In the genomic region with DNA sequence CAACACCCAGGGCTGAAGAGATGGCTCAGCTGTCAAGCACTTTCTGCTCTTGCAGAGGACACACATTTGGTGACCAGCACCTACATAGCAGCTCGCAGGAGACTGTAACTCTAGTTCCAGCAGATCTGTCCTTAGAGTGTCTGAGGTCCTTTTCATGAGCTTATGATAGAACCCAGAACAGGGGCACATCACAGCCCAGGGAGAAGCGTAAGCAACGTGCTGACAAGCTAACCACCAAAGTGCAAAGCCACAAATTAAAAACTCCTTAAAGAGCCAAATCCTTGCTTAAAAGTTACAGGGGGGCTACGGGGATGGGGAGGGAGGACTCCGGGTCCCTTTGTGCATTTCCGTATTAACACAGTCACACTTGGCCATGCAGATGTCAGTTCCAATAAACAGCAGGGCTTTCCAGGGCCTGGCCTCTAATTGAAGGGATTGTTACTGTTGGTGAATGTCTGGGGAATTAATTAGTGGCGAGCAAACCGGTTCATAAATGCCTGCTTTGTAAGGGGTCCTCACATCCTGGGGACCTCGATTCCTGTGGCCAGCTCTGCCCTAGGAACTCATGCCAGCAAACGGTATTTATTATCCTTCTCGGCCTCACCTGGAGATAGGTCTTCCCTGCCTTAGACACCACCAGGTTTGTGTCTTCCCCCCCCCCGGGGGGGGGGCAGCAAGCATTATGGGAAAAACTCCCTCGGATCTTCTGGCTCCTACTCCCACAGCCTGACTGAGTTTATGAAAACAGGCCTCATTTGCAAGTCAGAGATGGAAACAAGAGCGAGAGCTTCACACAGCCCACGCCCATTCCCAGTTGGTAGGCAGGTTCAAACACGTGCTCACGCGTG, we compare ENCODE assay signal across 9 mouse cellular contexts.
DNase-seq lines count a peak whose midpoint lies in the region; ATAC-seq and TF ChIP-seq lines count a peak whose summit lies in the region.
"Had no signal": no experiment of that assay in that cellular context is flagged by ENCODE, and none has a peak within 500 bp of the region (broad histone marks: within the 10 kb centered on the region; RNA-seq: fewer than 3 reads in every experiment).

No protein-coding gene starts in this region.

- no peak overlapping the region for H3K4me3 ChIP-seq in forebrain, embryonic 15.5 days
- H3K4me3 ChIP-seq in midbrain, postnatal 0 days (ENCODE audit: low read depth, low read length), result no peak overlapping the region
- H3K4me3 ChIP-seq in liver, embryonic 11.5 days (ENCODE audit: low read depth, low read length), result no peak overlapping the region

- H3K4me2 ChIP-seq in forebrain, embryonic 15.5 days (replicated peaks), result peak overlapping the region; percentile 25
- no peak overlapping the region for H3K4me2 ChIP-seq in midbrain, postnatal 0 days (ENCODE audit: low read depth, low read length, poor library complexity, severe bottlenecking)
- no peak overlapping the region for H3K4me2 ChIP-seq in liver, embryonic 11.5 days

- no peaks in the 10 kb centered on the region for H3K36me3 ChIP-seq in forebrain, embryonic 15.5 days
- H3K36me3 ChIP-seq in midbrain, postnatal 0 days (ENCODE audit: insufficient read depth, low read length), result no peaks in the 10 kb centered on the region
- H3K36me3 ChIP-seq in liver, embryonic 11.5 days (ENCODE audit: control insufficient read depth, insufficient read depth, low read length), result no peaks in the 10 kb centered on the region

- H3K27ac ChIP-seq in forebrain, embryonic 15.5 days (replicated peaks), result peak overlapping the region; percentile 70
- no peak overlapping the region for H3K27ac ChIP-seq in midbrain, postnatal 0 days (ENCODE audit: low read depth, low read length)
- no peak overlapping the region for H3K27ac ChIP-seq in liver, embryonic 11.5 days (ENCODE audit: low read depth, low read length)
- H3K27ac ChIP-seq: liver, embryonic 14.5 days had no signal

- H3K27me3 ChIP-seq in forebrain, embryonic 15.5 days, result no peaks in the 10 kb centered on the region; the same call in 1 of the 2 replicates
- no peaks in the 10 kb centered on the region for H3K27me3 ChIP-seq in midbrain, postnatal 0 days (ENCODE audit: insufficient read depth, low read length)
- H3K27me3 ChIP-seq in liver, embryonic 11.5 days (replicated peaks; ENCODE audit: control insufficient read depth, insufficient read depth, low read length), result no peaks in the 10 kb centered on the region

- H3K9me3 ChIP-seq in forebrain, embryonic 15.5 days, result no peaks in the 10 kb centered on the region
- no peaks in the 10 kb centered on the region for H3K9me3 ChIP-seq in midbrain, postnatal 0 days (ENCODE audit: low read length)
- no peaks in the 10 kb centered on the region for H3K9me3 ChIP-seq in liver, embryonic 11.5 days (ENCODE audit: control insufficient read depth, low read length)

- intact Hi-C loops in gastrocnemius, postnatal 14 days (cut with DNase I; ENCODE audit: low total_unique reads), result loop anchor here (10.0 kb wide), 1 partner anchor 63 kb away; no protein-coding TSS in a partner anchor

- ATAC-seq in forebrain, embryonic 15.5 days (replicated peaks), result peak; percentile 78
- ATAC-seq in midbrain, postnatal 0 days (ENCODE audit: low FRiP score), result peak; percentile 62; the same call in 1 of the 2 replicates
- no peak for ATAC-seq in liver, embryonic 11.5 days (replicated peaks; ENCODE audit: low FRiP score)

- peak; percentile 53 for DNase-seq in embryo, embryonic 10.5 days (ENCODE audit: low spot score)
- no peak for DNase-seq in embryo, embryonic 9.5 days (ENCODE audit: extremely low spot score)
- peak; percentile 90 for DNase-seq in layer of hippocampus, adult 9-11 months
- peak; percentile 51 for DNase-seq in midbrain, postnatal 0 days (ENCODE audit: low spot score)
- DNase-seq in gastrocnemius, postnatal 14 days, result no peak
- DNase-seq in liver, embryonic 11.5 days (ENCODE audit: low spot score), result no peak
- no peak for DNase-seq in spleen, postnatal 4 days (ENCODE audit: low spot score in 2 of 2)

- H3K9ac ChIP-seq in forebrain, embryonic 15.5 days (replicated peaks), result no peak overlapping the region
- H3K9ac ChIP-seq in midbrain, postnatal 0 days (replicated peaks; ENCODE audit: low read length, poor library complexity, severe bottlenecking), result no peak overlapping the region
- H3K9ac ChIP-seq in liver, embryonic 11.5 days (ENCODE audit: low read depth, low read length), result no peak overlapping the region
- H3K9ac ChIP-seq: liver, embryonic 14.5 days had no signal

- peaks cover 44% of the 10 kb centered on the region for H3K4me1 ChIP-seq in forebrain, embryonic 15.5 days
- peaks cover 6% of the 10 kb centered on the region; the same call in 1 of the 2 replicates for H3K4me1 ChIP-seq in midbrain, postnatal 0 days (ENCODE audit: insufficient read depth, low read length)
- peaks cover 5% of the 10 kb centered on the region; the same call in 1 of the 2 replicates for H3K4me1 ChIP-seq in liver, embryonic 11.5 days (replicated peaks; ENCODE audit: control insufficient read depth, insufficient read depth, low read length)

- TF ChIP-seq CTCF in midbrain, postnatal 0 days (IDR thresholded peaks at IDR 0.05), result no peak

- WGBS in forebrain, embryonic 15.5 days, result 5% methylated on average over 18 of the region's 18 CpGs
- WGBS in midbrain, postnatal 0 days, result 17% methylated on average over 18 of the region's 18 CpGs
- WGBS in liver, embryonic 11.5 days, result 66% methylated on average over 18 of the region's 18 CpGs

Comparison
In these comparisons a context has a peak if more than half of its experiments do, and no peak if none do; other contexts are left out.
1. DNase-seq: peak in embryo, embryonic 10.5 days (single experiment), layer of hippocampus, adult 9-11 months (single experiment) and midbrain, postnatal 0 days (single experiment); none in embryo, embryonic 9.5 days (single experiment), gastrocnemius, postnatal 14 days (single experiment), liver, embryonic 11.5 days (single experiment) and spleen, postnatal 4 days (0 of 2).